Mouse (Mus musculus) liver, embryonic 13.5 days (tissue): ENCODE results near the gene Olfr67. TPM values are rescaled to one million over a fixed set of nuclear protein-coding genes. Genes with fewer than 3 reads are reported as not detected.
"Not testable (repeated sequence)": the region's sequence is repeated elsewhere in the genome, so short reads cannot be mapped to it uniquely, and the experiment has no call there.

Source experiments
- ATAC-seq: fragments of 200-750 bp; cut with Nextera tagmentation; 2 replicates; pipeline ENCODE4 v1.8.0; 2017; ENCODE audit warnings: low read depth, mild to moderate bottlenecking, moderate number of reproducible peaks, moderate library complexity
- DNase-seq: peaks from one replicate; pipeline ENCODE4 v3.0.0; 2022
- H3K27ac ChIP-seq: fragments of 300-500 bp; sonication (generic); 2 replicates; pipeline ENCODE4 v1.5.1; 2015; ENCODE audit warnings: moderate library complexity, mild to moderate bottlenecking, inconsistent platforms
- H3K27me3 ChIP-seq: fragments of 300-500 bp; sonication (generic); 2 replicates; pipeline ENCODE4 v1.6.1; 2015; ENCODE audit warnings: mild to moderate bottlenecking, inconsistent platforms
- H3K36me3 ChIP-seq: fragments of 300-500 bp; sonication (generic); 2 replicates; pipeline ENCODE4 v1.6.1; 2015; ENCODE audit warnings: mild to moderate bottlenecking, inconsistent platforms
- H3K4me1 ChIP-seq: fragments of 300-500 bp; sonication (generic); replicated peaks from 2 replicates; pipeline ENCODE4 v1.6.1; 2015; ENCODE audit warnings: inconsistent platforms
- H3K4me2 ChIP-seq: fragments of 300-500 bp; sonication (generic); 2 replicates; pipeline ENCODE4 v1.6.1; 2015; ENCODE audit warnings: inconsistent platforms, mild to moderate bottlenecking, moderate library complexity
- H3K4me3 ChIP-seq: fragments of 300-500 bp; sonication (generic); replicated peaks from 2 replicates; pipeline ENCODE4 v1.5.1; 2015; ENCODE audit warnings: mild to moderate bottlenecking, inconsistent platforms
- H3K9ac ChIP-seq: fragments of 300-500 bp; sonication (generic); 2 replicates; pipeline ENCODE4 v1.6.1; 2015; ENCODE audit warnings: mild to moderate bottlenecking, inconsistent platforms
- H3K9me3 ChIP-seq: fragments of 300-500 bp; sonication (generic); replicated peaks from 2 replicates; pipeline ENCODE4 v1.6.1; 2016; ENCODE audit warnings: inconsistent platforms
- WGBS: fragments of 180-500 bp; shearing (Covaris S2); methylation state at CpG from one replicate; pipeline ENCODE4 v1.1.7; 2015; ENCODE audit not compliant: insufficient replicate concordance; 5-methylcytosine and 5-hydroxymethylcytosine counted together
- polyA plus RNA-seq: library from polyadenylated mRNA; unstranded; fragments of >200 nt; fragmentation: Nextera tagmentation; extraction: Ambion mirVana; gene quantifications from 2 replicates; pipeline ENCODE4 v1.2.1, GENCODE M21; 2015

Gene Olfr67
- polyA plus RNA-seq, 1 experiment from 2014 or later: not detected

GRCm38 (mm10) chr7:103811223-103811845 lies 19.7 kb upstream of the Olfr67 start:
- H3K27me3 ChIP-seq: no peaks in the 10 kb centered on the region
- 27% methylated on average over 1 of the region's 1 CpGs for WGBS
- H3K4me1 ChIP-seq: peaks cover 43% of the 10 kb centered on the region
- peak overlapping the region; percentile 66 for H3K9ac ChIP-seq
- no peaks in the 10 kb centered on the region for H3K9me3 ChIP-seq
- H3K27ac ChIP-seq: peak overlapping the region; percentile 97
- peak overlapping the region; percentile 45 for H3K4me2 ChIP-seq
- DNase-seq (no peak), ATAC-seq (peak; percentile 62)
- H3K36me3 ChIP-seq: no peaks in the 10 kb centered on the region
- peak overlapping the region; percentile 51 for H3K4me3 ChIP-seq

GRCm38 (mm10) chr7:103810746-103811145 lies 19.1 kb upstream of the Olfr67 start:
- ATAC-seq (peak; percentile 21), DNase-seq (no peak)
- no peaks in the 10 kb centered on the region for H3K36me3 ChIP-seq
- no peaks in the 10 kb centered on the region for H3K27me3 ChIP-seq
- peak overlapping the region; percentile 30; the same call in 1 of the 2 replicates for H3K9ac ChIP-seq
- 26% methylated on average over 3 of the region's 3 CpGs for WGBS
- peaks cover 39% of the 10 kb centered on the region for H3K4me1 ChIP-seq
- no peaks in the 10 kb centered on the region for H3K9me3 ChIP-seq
- peak overlapping the region; percentile 23; the same call in 1 of the 2 replicates for H3K4me2 ChIP-seq
- peak overlapping the region; percentile 51 for H3K4me3 ChIP-seq
- H3K27ac ChIP-seq: peak overlapping the region; percentile 97

- H3K4me3 ChIP-seq: peak overlapping the region; percentile 41
- ATAC-seq: no peak
- H3K9ac ChIP-seq: peak overlapping the region; percentile 70
- WGBS: 41% methylated on average over 1 of the region's 1 CpGs
- peak overlapping the region; percentile 97 for H3K27ac ChIP-seq
- peaks cover 36% of the 10 kb centered on the region for H3K4me1 ChIP-seq
- no peaks in the 10 kb centered on the region for H3K27me3 ChIP-seq
- peak overlapping the region; percentile 60 for H3K4me2 ChIP-seq
- H3K36me3 ChIP-seq: no peaks in the 10 kb centered on the region
- no peak for DNase-seq
- no peaks in the 10 kb centered on the region for H3K9me3 ChIP-seq
These were observed 18.7 kb upstream of the Olfr67 start for GRCm38 (mm10) chr7:103810296-103810695.

GRCm38 (mm10) chr7:103809801-103810155 lies 18.2 kb upstream of the Olfr67 start:
- no peak for ATAC-seq
- no peaks in the 10 kb centered on the region for H3K9me3 ChIP-seq
- WGBS: 20% methylated on average over 1 of the region's 1 CpGs
- peak overlapping the region; percentile 97 for H3K27ac ChIP-seq
- no peaks in the 10 kb centered on the region for H3K36me3 ChIP-seq
- H3K4me1 ChIP-seq: peaks cover 34% of the 10 kb centered on the region
- no peak for DNase-seq
- H3K9ac ChIP-seq: peak overlapping the region; percentile 70
- peak overlapping the region; percentile 41 for H3K4me3 ChIP-seq
- no peaks in the 10 kb centered on the region for H3K27me3 ChIP-seq
- H3K4me2 ChIP-seq: peak overlapping the region; percentile 60

GRCm38 (mm10) chr7:103808971-103809800 lies 17.6 kb upstream of the Olfr67 start:
- Histone ChIP-seq H3K9ac (peak overlapping the region; percentile 70), H3K27ac (peak overlapping the region; percentile 97), H3K27me3 (no peaks in the 10 kb centered on the region), H3K4me2 (peak overlapping the region; percentile 60), H3K4me3 (peak overlapping the region; percentile 41), H3K4me1 (peaks cover 34% of the 10 kb centered on the region), H3K9me3 (no peaks in the 10 kb centered on the region), H3K36me3 (no peaks in the 10 kb centered on the region)
- ATAC-seq (no peak), DNase-seq (no peak)
- 7% methylated on average over 5 of the region's 5 CpGs for WGBS

- Histone ChIP-seq H3K27ac (peak overlapping the region; percentile 97), H3K4me3 (peak overlapping the region; percentile 8; the same call in 1 of the 2 replicates), H3K9ac (peak overlapping the region; percentile 68), H3K4me2 (peak overlapping the region; percentile 39), H3K4me1 (peaks cover 34% of the 10 kb centered on the region)
- H3K9me3 ChIP-seq, DNase-seq, H3K36me3 ChIP-seq, H3K27me3 ChIP-seq, ATAC-seq: not testable (repeated sequence)
- WGBS: 34% methylated on average over 2 of the region's 2 CpGs
These were observed 16.5 kb upstream of the Olfr67 start for GRCm38 (mm10) chr7:103808120-103808519.

- Histone ChIP-seq H3K36me3 (no peaks in the 10 kb centered on the region), H3K9me3 (no peaks in the 10 kb centered on the region), H3K4me2 (no peak overlapping the region), H3K9ac (peak overlapping the region; percentile 46; the same call in 1 of the 2 replicates), H3K27ac (peak overlapping the region; percentile 97), H3K4me1 (peaks cover 34% of the 10 kb centered on the region), H3K4me3 (no peak overlapping the region), H3K27me3 (no peaks in the 10 kb centered on the region)
- peak; percentile 52 for DNase-seq
- no peak for ATAC-seq
- 69% methylated on average over 1 of the region's 1 CpGs for WGBS
These were observed 15.2 kb upstream of the Olfr67 start for GRCm38 (mm10) chr7:103806856-103807255.

GRCm38 (mm10) chr7:103792669-103793388 lies 1.2 kb upstream of the Olfr67 start:
- Histone ChIP-seq H3K27ac (peak overlapping the region; percentile 39; the same call in 1 of the 2 replicates), H3K27me3 (no peaks in the 10 kb centered on the region), H3K4me1 (peaks cover 12% of the 10 kb centered on the region), H3K9me3 (no peaks in the 10 kb centered on the region), H3K9ac (peak overlapping the region; percentile 29; the same call in 1 of the 2 replicates), H3K4me3 (no peak overlapping the region), H3K4me2 (no peak overlapping the region), H3K36me3 (no peaks in the 10 kb centered on the region)
- DNase-seq (no peak), ATAC-seq (peak; percentile 96)
- 6% methylated on average over 4 of the region's 4 CpGs for WGBS

GRCm38 (mm10) chr7:103779598-103779997 lies 12.0 kb downstream of the Olfr67 start, which contains the start of gene Olfr68:
Gene Olfr68 (minus strand): TSS chr7:103779698.
- DNase-seq (no peak), ATAC-seq (no peak)
- 69% methylated on average over 3 of the region's 3 CpGs for WGBS
- Histone ChIP-seq H3K9ac (no peak within 1 kb of the TSS), H3K36me3 (no peaks in the 10 kb centered on the region), H3K4me1 (peaks cover 4% of the 10 kb centered on the region), H3K4me2 (no peak within 1 kb of the TSS), H3K4me3 (no peak within 1 kb of the TSS), H3K27me3 (no peaks in the 10 kb centered on the region), H3K27ac (no peak within 1 kb of the TSS), H3K9me3 (no peaks in the 10 kb centered on the region)

GRCm38 (mm10) chr7:103777652-103778051 lies 14.0 kb downstream of the Olfr67 start:
- not testable (repeated sequence) for H3K27ac ChIP-seq, H3K27me3 ChIP-seq, H3K9me3 ChIP-seq, DNase-seq, H3K4me3 ChIP-seq, H3K4me1 ChIP-seq, H3K9ac ChIP-seq, H3K36me3 ChIP-seq
- ATAC-seq: peak; percentile 96
- H3K4me2 ChIP-seq: 0 out of 2 replicates have a peak overlapping the region, but pooled peaks have one; percentile 17
- 33% methylated on average over 4 of the region's 4 CpGs for WGBS

GRCm38 (mm10) chr7:103771494-103771893 lies 20.1 kb downstream of the Olfr67 start, which contains the start of gene Olfr69:
Gene Olfr69 (minus strand): TSS chr7:103771594.
- 64% methylated on average over 2 of the region's 2 CpGs for WGBS
- H3K4me1 ChIP-seq: no peaks in the 10 kb centered on the region; the same call in 1 of the 2 replicates
- H3K9ac ChIP-seq: no peak within 1 kb of the TSS
- ATAC-seq (no peak), DNase-seq (no peak)
- no peak within 1 kb of the TSS for H3K27ac ChIP-seq
- no peaks in the 10 kb centered on the region for H3K27me3 ChIP-seq
- H3K9me3 ChIP-seq: no peaks in the 10 kb centered on the region
- no peak within 1 kb of the TSS for H3K4me3 ChIP-seq
- no peaks in the 10 kb centered on the region for H3K36me3 ChIP-seq
- no peak within 1 kb of the TSS for H3K4me2 ChIP-seq
